Mouse (Mus musculus) lung, postnatal 4 days (tissue): Measurements from ENCODE around the gene Elf1.
"Not testable (repeated sequence)": the region's sequence is repeated elsewhere in the genome, so short reads cannot be mapped to it uniquely, and the experiment has no call there.

Source experiments
- DNase-seq, 2 experiments: peaks; one replicate each; pipeline ENCODE4 v3.0.0; 2021

The Elf1 gene

GRCm38 (mm10) chr14:79521471-79522117, 40.6 kb downstream of the Elf1 start:
- no peak for DNase-seq

- DNase-seq: no peak
These were observed 41.4 kb downstream of the Elf1 start for GRCm38 (mm10) chr14:79522387-79522786.

GRCm38 (mm10) chr14:79526106-79526505, 45.1 kb downstream of the Elf1 start:
- not testable (repeated sequence) for DNase-seq

- peak; percentile 65 to 77 for DNase-seq
These were observed 46.7 kb downstream of the Elf1 start for GRCm38 (mm10) chr14:79527704-79528103.

GRCm38 (mm10) chr14:79529581-79530554, 48.9 kb downstream of the Elf1 start:
- DNase-seq: no peak

- no peak for DNase-seq
These were observed 49.8 kb downstream of the Elf1 start for GRCm38 (mm10) chr14:79530761-79531160.

- DNase-seq: no peak
These were observed 51.2 kb downstream of the Elf1 start for GRCm38 (mm10) chr14:79532036-79532776.

GRCm38 (mm10) chr14:79533350-79533749, 52.4 kb downstream of the Elf1 start:
- no peak for DNase-seq

- no peak for DNase-seq
These were observed 53.2 kb downstream of the Elf1 start for GRCm38 (mm10) chr14:79534206-79534605.

GRCm38 (mm10) chr14:79534656-79535055, 53.7 kb downstream of the Elf1 start:
- not testable (repeated sequence) for DNase-seq

- peak; percentile 59 to 68 for DNase-seq
These were observed 54.3 kb downstream of the Elf1 start for GRCm38 (mm10) chr14:79535318-79535717.

- no peak for DNase-seq
These were observed 55.0 kb downstream of the Elf1 start for GRCm38 (mm10) chr14:79536011-79536410.

- DNase-seq: no peak
These were observed 55.8 kb downstream of the Elf1 start for GRCm38 (mm10) chr14:79536837-79537236.

- DNase-seq: peak in 1 of 2 experiments; percentile 38
These were observed 56.5 kb downstream of the Elf1 start for GRCm38 (mm10) chr14:79537463-79537862.

- DNase-seq: no peak
These were observed 56.9 kb downstream of the Elf1 start for GRCm38 (mm10) chr14:79537921-79538320.

GRCm38 (mm10) chr14:79541606-79542005, 60.6 kb downstream of the Elf1 start:
- no peak for DNase-seq

GRCm38 (mm10) chr14:79549343-79549742, 68.3 kb downstream of the Elf1 start:
- DNase-seq: peak; percentile 62 to 63

- DNase-seq: no peak
These were observed 70.9 kb downstream of the Elf1 start for GRCm38 (mm10) chr14:79551929-79552328.

- DNase-seq: no peak
These were observed 71.9 kb downstream of the Elf1 start for GRCm38 (mm10) chr14:79552854-79553253.

GRCm38 (mm10) chr14:79557796-79558195, 76.8 kb downstream of the Elf1 start:
- no peak for DNase-seq

GRCm38 (mm10) chr14:79562745-79563144, 81.8 kb downstream of the Elf1 start:
- peak; percentile 65 to 78 for DNase-seq

- DNase-seq: no peak
These were observed 83.8 kb downstream of the Elf1 start for GRCm38 (mm10) chr14:79564784-79565183.
